Mouse (Mus musculus) adrenal gland, postnatal 4 days (tissue): Measurements from ENCODE around the gene Vcl. TPM values are rescaled to one million over a fixed set of nuclear protein-coding genes. Genes with fewer than 3 reads are reported as not detected.
A peak's percentile ranks its signal among the peaks of the same experiment; 100 is the strongest.

Source experiments
- DNase-seq, 2 experiments: peaks; one replicate each; pipeline ENCODE4 v3.0.0; 2021 to 2022; ENCODE audit warnings: low spot score in 2 of 2, mixed read lengths in 2 of 2
- total RNA-seq, 2 experiments: library from RNA; stranded (reverse); gene quantifications; 2 replicates each; pipeline ENCODE4 v1.2.3; 2021

Vcl gene
- total RNA-seq, 2 experiments from 2014 or later = 86.9 to 90.2 TPM

DNA sequence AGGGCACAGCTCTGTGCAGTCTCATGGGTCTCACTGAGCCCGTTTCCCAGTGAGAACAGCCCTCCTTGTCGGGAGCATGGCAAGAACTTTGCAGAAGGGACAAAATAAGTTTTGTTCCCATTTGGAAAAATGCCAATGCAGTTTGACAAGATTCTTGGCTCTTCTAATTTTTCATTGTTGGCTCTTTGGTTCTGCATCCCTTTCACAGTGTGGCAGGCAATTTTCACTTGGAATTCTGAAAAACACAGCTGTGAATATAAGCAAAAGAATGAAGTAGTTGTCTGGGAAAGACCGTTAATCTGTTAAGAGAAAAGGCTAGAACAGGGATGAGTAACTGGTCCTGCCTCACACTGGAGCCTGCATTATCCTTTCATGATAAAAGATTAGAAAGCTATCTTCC, 68.3 kb downstream of the Vcl start:
- DNase-seq = no peak

DNA sequence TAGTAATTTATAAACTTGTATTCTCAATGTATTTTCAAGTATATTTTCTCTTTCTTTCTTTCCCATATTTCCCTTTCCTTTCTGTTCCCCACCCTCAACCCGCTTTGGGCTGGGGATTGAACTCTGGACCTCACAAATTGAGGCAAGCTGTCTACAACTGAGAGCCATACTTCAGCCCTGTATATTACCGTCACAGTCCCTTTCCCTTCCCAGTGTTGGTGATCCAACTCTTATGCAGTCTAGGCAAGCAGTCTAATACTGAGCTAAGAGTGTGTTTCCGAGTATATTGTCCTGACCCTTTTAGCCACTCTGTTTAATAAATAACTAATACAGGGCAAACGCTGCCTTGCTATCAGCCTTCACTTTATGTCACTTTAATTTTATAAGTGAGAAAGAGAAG, 70.4 kb downstream of the Vcl start:
- DNase-seq = no peak

GRCm38 (mm10) chr14:21013800-21014334, 84.7 kb downstream of the Vcl start:
- no peak for DNase-seq

- DNase-seq = no peak
Observed at GRCm38 (mm10) chr14:21017871-21018270, 88.7 kb downstream of the Vcl start.

DNA sequence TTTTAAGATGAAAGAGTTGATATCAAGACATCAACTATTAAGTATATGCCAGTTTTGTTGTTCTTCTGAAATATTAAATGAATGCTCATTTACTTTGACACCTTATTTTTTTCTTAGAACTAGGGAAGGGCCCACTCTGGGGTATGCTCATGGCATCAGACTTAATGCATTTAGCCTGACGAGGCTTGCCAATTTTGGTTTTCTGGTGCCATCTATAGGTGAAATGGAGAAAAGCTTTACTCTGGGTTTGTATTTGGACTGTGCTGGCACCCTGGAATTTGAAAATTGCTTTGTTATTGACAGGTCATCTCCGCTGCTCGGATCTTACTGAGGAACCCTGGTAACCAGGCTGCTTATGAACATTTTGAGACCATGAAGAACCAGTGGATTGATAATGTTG, 89.8 kb downstream of the Vcl start:
- DNase-seq = no peak

- no peak for DNase-seq
Observed at GRCm38 (mm10) chr14:21020435-21020834, 91.2 kb downstream of the Vcl start.

DNA sequence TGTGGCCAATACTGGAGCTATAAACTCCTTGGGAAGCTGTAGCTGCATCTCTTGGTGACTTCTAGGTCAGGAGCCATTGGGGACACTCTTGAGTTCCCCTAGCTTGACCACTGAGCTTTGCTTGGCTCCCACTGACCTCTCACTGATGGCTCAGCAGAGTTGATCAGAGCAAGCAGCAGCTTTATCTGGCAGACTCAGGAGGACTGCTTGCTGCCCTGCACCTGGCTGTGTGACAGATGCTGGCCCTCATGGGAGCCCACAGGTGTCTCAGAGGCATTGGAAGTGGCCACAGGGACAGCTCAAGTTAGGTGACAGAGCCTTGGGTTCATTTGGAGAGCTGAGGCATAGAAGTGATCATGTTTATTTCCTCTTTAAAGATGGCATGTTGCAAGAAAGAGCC, 98.3 kb downstream of the Vcl start:
- DNase-seq = no peak

DNA sequence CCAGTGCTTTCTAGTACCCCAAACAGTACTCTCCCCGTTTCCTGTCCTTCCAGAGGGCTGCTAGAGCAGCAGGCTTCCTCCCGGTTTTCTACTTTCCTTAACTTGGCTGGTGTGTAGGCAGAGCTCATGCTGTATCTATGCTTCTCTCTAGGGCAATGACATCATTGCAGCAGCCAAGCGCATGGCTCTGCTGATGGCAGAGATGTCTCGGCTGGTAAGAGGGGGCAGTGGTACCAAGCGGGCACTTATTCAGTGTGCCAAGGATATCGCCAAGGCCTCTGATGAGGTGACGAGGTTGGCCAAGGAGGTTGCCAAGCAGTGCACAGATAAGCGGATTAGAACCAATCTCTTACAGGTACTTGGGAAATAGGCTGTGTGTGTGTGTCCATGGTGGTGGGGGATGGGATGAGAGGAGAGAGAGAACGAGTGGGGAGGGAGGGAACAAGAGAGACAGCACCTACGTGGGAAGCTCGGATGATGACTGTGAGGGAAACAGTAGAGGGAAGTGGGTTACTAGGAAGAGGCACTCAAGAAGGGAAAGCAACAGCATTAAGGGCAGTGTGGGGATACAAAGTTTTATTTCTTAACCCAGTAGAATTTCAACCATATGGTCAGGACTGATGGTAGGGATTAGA, 99.9 kb downstream of the Vcl start:
- DNase-seq = no peak

GRCm38 (mm10) chr14:21031783-21032511, 102.7 kb downstream of the Vcl start:
- DNase-seq = no peak

DNA sequence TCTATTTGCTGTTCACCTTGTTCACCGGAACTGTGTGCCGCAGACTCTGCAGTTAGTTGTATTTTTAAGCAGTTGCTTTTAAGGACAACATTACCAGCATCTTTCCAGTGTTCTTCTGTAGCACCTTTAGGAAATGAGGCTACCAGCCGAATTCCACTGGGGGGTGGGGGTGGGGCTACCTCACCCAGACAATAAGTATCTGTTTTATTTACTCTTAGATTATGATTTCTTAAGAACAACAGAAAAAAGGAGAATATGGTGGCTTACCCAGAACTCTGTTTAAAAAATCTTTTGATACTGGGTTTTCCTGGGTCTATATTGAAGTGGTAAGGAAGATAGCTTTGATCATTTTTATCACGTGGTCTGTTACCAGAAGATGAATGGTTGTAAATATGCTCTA, 105.1 kb downstream of the Vcl start:
- no peak for DNase-seq

GRCm38 (mm10) chr14:21034791-21035190, 105.6 kb downstream of the Vcl start:
- no peak for DNase-seq

DNA sequence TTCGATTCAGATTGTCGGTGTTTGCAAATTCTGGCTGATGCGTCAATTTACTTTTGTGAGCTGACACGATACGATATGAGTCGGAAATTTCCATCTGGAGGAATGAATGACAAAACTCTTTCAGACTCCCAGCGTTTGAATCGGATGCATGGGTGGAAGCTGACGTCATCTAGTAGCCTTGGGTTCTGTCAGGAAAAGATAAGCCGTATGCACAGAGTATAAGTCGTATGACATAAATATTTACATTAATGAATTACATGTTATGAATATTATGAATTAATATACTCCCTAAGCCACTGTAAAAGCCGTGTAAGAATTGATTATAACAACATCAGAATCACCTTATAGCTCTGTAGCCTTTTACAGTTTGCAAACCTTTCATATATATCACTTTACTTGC, 109.9 kb downstream of the Vcl start:
- DNase-seq = no peak

DNA sequence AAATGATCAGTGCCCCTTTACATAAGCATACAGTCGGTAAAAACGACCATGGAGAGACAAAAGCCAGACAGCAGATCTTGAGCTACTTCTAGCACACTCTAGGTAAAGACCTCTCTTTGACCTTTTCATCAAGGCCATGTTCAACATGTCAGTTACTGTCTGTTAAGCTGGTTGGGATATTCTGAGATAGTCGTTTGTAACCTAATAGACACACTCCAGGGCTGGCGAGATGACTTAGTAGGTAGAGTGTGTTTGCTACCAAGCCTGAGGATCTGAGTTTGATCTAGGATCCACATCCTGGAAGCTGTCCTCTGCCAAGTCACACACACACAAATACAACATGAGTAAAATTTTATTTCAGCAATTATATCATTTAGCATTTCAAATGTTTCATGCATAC, 110.4 kb downstream of the Vcl start:
- no peak for DNase-seq

DNA sequence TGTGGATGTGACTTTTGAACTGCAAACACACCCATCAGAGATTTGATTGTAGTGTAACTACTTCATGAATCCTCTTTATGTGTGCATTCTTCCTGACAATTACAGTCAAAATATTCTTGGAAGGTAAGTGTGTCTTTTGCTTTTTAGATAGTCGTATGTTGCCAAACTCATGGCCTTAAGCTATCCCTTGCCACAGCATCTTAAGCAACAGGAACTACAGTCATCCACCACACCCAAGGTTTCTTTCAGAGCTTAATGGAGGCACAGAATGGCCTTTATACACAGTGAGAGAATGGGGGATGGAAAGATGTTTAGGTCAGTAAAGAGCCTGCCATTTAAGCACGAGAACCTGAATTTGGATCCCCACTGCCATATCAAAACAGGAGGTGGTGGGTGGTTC, 118.6 kb downstream of the Vcl start:
- DNase-seq = no peak

DNA sequence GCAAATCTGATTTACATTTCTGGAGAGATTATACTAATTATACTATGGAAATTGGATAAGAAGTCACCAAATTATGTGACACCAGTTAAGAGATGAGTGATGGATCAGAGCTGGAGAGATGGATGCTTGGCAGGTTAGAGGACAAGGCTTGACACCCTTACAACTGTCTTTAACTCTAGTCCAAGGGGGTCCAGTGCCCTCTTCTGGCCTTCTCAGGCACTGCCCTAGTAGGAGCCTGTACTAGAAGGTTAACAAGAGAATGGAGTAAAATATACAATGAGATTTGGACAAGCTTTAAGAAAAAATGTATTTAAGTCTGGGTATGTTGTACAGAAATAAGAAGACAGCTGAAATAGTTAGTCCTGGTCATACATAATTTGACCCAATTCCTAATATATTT, 119.7 kb downstream of the Vcl start:
- DNase-seq = no peak

- no peak for DNase-seq
Observed at GRCm38 (mm10) chr14:21050734-21051133, 121.5 kb downstream of the Vcl start.

- no peak for DNase-seq
Observed at GRCm38 (mm10) chr14:21051380-21052111, 122.3 kb downstream of the Vcl start.

DNA sequence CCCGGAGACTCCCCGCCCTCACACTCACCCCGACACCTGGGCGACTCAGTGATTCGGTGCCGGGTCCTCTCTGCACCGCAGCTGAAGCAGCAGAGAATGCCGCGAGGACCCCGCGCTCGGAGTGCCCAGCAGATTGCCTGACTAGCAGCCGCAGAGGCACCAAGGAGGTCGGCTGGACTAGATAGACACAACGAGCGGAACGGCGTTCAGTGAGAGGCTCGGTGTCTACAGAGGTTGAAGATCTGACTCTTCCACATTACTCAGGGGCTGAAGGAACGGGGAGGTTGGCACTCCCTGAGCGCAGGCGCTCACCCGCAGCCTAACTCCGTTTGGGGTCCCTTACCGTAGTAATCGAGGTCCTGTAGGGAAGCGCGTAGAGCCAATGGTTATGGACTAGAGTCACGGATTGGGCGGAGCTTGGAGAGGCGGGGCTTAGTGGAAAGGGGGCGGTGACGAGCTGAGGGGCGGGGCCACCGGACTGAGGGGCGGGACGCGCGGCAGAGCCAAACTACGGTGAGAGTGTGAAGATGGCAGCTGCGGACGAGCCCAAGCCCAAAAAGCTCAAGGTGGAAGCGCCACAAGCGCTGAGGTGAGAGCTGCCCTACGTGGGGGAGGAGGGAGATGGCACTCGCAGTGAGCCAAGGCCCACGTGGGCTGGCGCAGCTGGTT, 123.0 kb downstream of the Vcl start, which contains the start of the genes Ap3m1 and Adk:
Gene Ap3m1, minus strand, starts transcription at position 397 of the 669 bp plus-strand sequence.
Gene Adk, plus strand, starts transcription at position 463 of the 669 bp plus-strand sequence.
- DNase-seq = peak; percentile 91 to 92

GRCm38 (mm10) chr14:21052781-21053130, 123.6 kb downstream of the Vcl start:
- DNase-seq = peak; percentile 20 to 50

GRCm38 (mm10) chr14:21053151-21053550, 124.0 kb downstream of the Vcl start:
- DNase-seq = no peak

GRCm38 (mm10) chr14:21053586-21053985, 124.4 kb downstream of the Vcl start:
- DNase-seq = no peak
